Mouse (Mus musculus) kidney, adult 2 months (tissue): ENCODE data around the gene Mpc1. TPM values are rescaled to one million over a fixed set of nuclear protein-coding genes. Genes with fewer than 3 reads are reported as not detected.

Source experiments
- DNase-seq: peaks from one replicate; pipeline ENCODE4 v3.0.0; 2021
- H3K27ac ChIP-seq: fragments of 200-500 bp; 2 replicates; pipeline ENCODE4 v1.5.1; 2012; ENCODE audit warnings: low read depth, low read length, control low read depth, inconsistent platforms; ENCODE audit not compliant: insufficient read depth
- H3K27me3 ChIP-seq: fragments of 200-500 bp; replicated peaks from 2 replicates; pipeline ENCODE4 v1.6.1; 2012; ENCODE audit warnings: mild to moderate bottlenecking, moderate library complexity, low read length, inconsistent platforms; ENCODE audit not compliant: control insufficient read depth, insufficient read depth
- H3K36me3 ChIP-seq: fragments of 200-500 bp; 2 replicates; pipeline ENCODE4 v1.6.1; 2012; ENCODE audit warnings: mild to moderate bottlenecking, moderate library complexity, low read length, inconsistent platforms; ENCODE audit not compliant: control insufficient read depth, insufficient read depth
- H3K4me1 ChIP-seq: fragments of 200-500 bp; 2 replicates; pipeline ENCODE4 v1.6.1; 2011; ENCODE audit warnings: low read length; ENCODE audit not compliant: control insufficient read depth, insufficient read depth
- H3K4me3 ChIP-seq: fragments of 200-500 bp; 2 replicates; pipeline ENCODE4 v1.5.1; 2011; ENCODE audit warnings: mild to moderate bottlenecking, low read depth, low read length, control low read depth; ENCODE audit not compliant: insufficient read depth
- CTCF ChIP-seq: fragments of 200-500 bp; conservative IDR thresholded peaks from 2 replicates; pipeline ENCODE4 v1.5.1; 2011; ENCODE audit warnings: low read depth, mild to moderate bottlenecking, control low read depth, low read length, moderate library complexity, mixed read lengths; ENCODE audit not compliant: insufficient read depth, insufficient read length
- POLR2A ChIP-seq: fragments of 200-500 bp; IDR thresholded peaks from one replicate; pipeline ENCODE4 v1.6.1; 2011; ENCODE audit warnings: low read depth, low read length, control low read depth
- WGBS: fragments of 180-500 bp; shearing (Covaris S2); methylation state at CpG from one replicate; pipeline ENCODE4 v1.1.7; 2018; 5-methylcytosine and 5-hydroxymethylcytosine counted together
- polyA plus RNA-seq: library from polyadenylated mRNA; depleted of rRNA; stranded (reverse); fragments of >200 nt; gene quantifications from 2 replicates; pipeline ENCODE4 v1.2.3, GENCODE M21; 2012

Mpc1 gene
- polyA plus RNA-seq, 1 experiment, result 608 TPM

- H3K36me3 ChIP-seq, result peaks cover 7% of the 10 kb centered on the region
- no peak for TF ChIP-seq CTCF
- TF ChIP-seq POLR2A, result no peak
- H3K4me1 ChIP-seq, result no peaks in the 10 kb centered on the region; the same call in none of the 2 replicates
- no peak overlapping the region for H3K4me3 ChIP-seq
- H3K27me3 ChIP-seq, result no peaks in the 10 kb centered on the region
- H3K27ac ChIP-seq, result no peak overlapping the region
- WGBS, result 78% methylated on average over 9 of the region's 9 CpGs
- no peak for DNase-seq
These were observed 13.7 kb downstream of the Mpc1 start for GRCm38 (mm10) chr17:8296313-8296844.

- no peaks in the 10 kb centered on the region for H3K4me1 ChIP-seq
- H3K27me3 ChIP-seq, result no peaks in the 10 kb centered on the region
- TF ChIP-seq CTCF (no peak), POLR2A (no peak)
- DNase-seq, result no peak
- H3K27ac ChIP-seq, result no peak overlapping the region
- H3K4me3 ChIP-seq, result no peak overlapping the region
- H3K36me3 ChIP-seq, result peaks cover 7% of the 10 kb centered on the region
- WGBS, result 82% methylated on average over 5 of the region's 5 CpGs
These were observed 15.0 kb downstream of the Mpc1 start for GRCm38 (mm10) chr17:8297746-8298145.

- peaks cover 7% of the 10 kb centered on the region for H3K36me3 ChIP-seq
- H3K4me3 ChIP-seq, result no peak overlapping the region
- WGBS, result 89% methylated on average over 2 of the region's 2 CpGs
- no peak for DNase-seq
- H3K27ac ChIP-seq, result no peak overlapping the region
- no peak for TF ChIP-seq CTCF
- TF ChIP-seq POLR2A, result no peak
- no peaks in the 10 kb centered on the region for H3K4me1 ChIP-seq
- H3K27me3 ChIP-seq, result no peaks in the 10 kb centered on the region
These were observed 15.6 kb downstream of the Mpc1 start for GRCm38 (mm10) chr17:8298281-8298680.

- no peak for DNase-seq
These were observed 16.8 kb downstream of the Mpc1 start for GRCm38 (mm10) chr17:8299524-8299923.

GRCm38 (mm10) chr17:8301515-8301914 is 18.8 kb downstream of the Mpc1 start:
- H3K27ac ChIP-seq, result no peak overlapping the region
- H3K27me3 ChIP-seq, result no peaks in the 10 kb centered on the region
- peaks cover 2% of the 10 kb centered on the region for H3K36me3 ChIP-seq
- no peaks in the 10 kb centered on the region; the same call in 1 of the 2 replicates for H3K4me1 ChIP-seq
- no peak overlapping the region for H3K4me3 ChIP-seq
- TF ChIP-seq CTCF (no peak), POLR2A (no peak)
- no peak for DNase-seq
- 74% methylated on average over 4 of the region's 4 CpGs for WGBS

More at GRCm38 (mm10) chr17:8299524-8299923, 16.8 kb downstream of the Mpc1 start:
- Histone ChIP-seq H3K4me3 (no peak overlapping the region), H3K27me3 (no peaks in the 10 kb centered on the region), H3K4me1 (no peaks in the 10 kb centered on the region), H3K27ac (no peak overlapping the region), H3K36me3 (peaks cover 7% of the 10 kb centered on the region)
- no peak; the same call in 1 of the 2 replicates for TF ChIP-seq CTCF
- TF ChIP-seq POLR2A, result no peak

GRCm38 (mm10) chr17:8302772-8303438 is 20.2 kb downstream of the Mpc1 start:
- Histone ChIP-seq H3K4me1 (no peaks in the 10 kb centered on the region; the same call in 1 of the 2 replicates), H3K36me3 (peaks cover 2% of the 10 kb centered on the region), H3K4me3 (no peak overlapping the region), H3K27ac (no peak overlapping the region), H3K27me3 (no peaks in the 10 kb centered on the region)
- no peak for DNase-seq
- TF ChIP-seq CTCF (no peak), POLR2A (no peak)
- 77% methylated on average over 7 of the region's 7 CpGs for WGBS

GRCm38 (mm10) chr17:8303671-8304070 is 21.0 kb downstream of the Mpc1 start:
- DNase-seq, result no peak
- no peak for TF ChIP-seq POLR2A
- no peak for TF ChIP-seq CTCF
- Histone ChIP-seq H3K27me3 (no peaks in the 10 kb centered on the region), H3K4me3 (no peak overlapping the region), H3K4me1 (no peaks in the 10 kb centered on the region; the same call in 1 of the 2 replicates), H3K27ac (no peak overlapping the region), H3K36me3 (no peaks in the 10 kb centered on the region; the same call in 1 of the 2 replicates)
- 79% methylated on average over 5 of the region's 5 CpGs for WGBS
